ENCODE assay signal across 18 mouse cellular contexts in the genomic region with DNA sequence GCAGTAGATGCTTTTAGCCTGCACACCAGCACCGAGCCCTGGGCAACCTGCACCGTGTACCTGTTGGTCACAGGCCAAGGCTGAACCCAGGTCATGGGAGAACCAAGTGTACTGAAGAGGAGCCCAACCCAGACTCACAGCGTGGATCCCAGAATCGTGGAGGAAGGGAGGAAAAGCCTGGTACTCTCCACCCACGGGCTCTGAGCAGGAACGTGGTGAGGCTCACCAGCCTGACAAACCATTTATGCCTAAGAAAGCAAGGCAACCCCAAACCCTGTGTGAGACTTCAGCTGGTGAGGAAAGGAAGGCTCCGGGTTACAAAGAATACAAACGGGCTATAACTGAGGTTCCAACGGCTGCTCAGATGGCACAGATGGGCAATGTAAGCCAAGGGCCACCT. TPM values are rescaled to one million over a fixed set of nuclear protein-coding genes. Genes with fewer than 3 reads are reported as not detected.
DNase-seq lines count a peak whose midpoint lies in the region; ATAC-seq lines count a peak whose summit lies in the region.
"Had no signal": no experiment of that assay in that cellular context is flagged by ENCODE, and none has a peak within 500 bp of the region (broad histone marks: within the 10 kb centered on the region; RNA-seq: fewer than 3 reads in every experiment).

No protein-coding gene starts in this region.

- no peak overlapping the region for H3K4me2 ChIP-seq in midbrain, embryonic 15.5 days
- H3K4me2 ChIP-seq: embryonic facial prominence, embryonic 12.5 days; forebrain, embryonic 12.5 days; forebrain, embryonic 15.5 days had no signal

- H3K9me3 ChIP-seq in midbrain, embryonic 10.5 days (replicated peaks): no peaks in the 10 kb centered on the region
- H3K9me3 ChIP-seq in midbrain, embryonic 15.5 days: no peaks in the 10 kb centered on the region
- H3K9me3 ChIP-seq: embryonic facial prominence, embryonic 10.5 days; embryonic facial prominence, embryonic 12.5 days; forebrain, embryonic 12.5 days; forebrain, embryonic 15.5 days had no signal

- intact Hi-C loops in heart, postnatal 14 days (cut with DNase I): no loop called here

- WGBS in midbrain, embryonic 10.5 days: 89% methylated on average over 9 of the region's 9 CpGs
- 86% methylated on average over 9 of the region's 9 CpGs for WGBS in midbrain, embryonic 15.5 days

- H3K4me3 ChIP-seq in midbrain, embryonic 10.5 days: no peak overlapping the region
- H3K4me3 ChIP-seq in midbrain, embryonic 15.5 days: no peak overlapping the region
- H3K4me3 ChIP-seq: embryonic facial prominence, embryonic 10.5 days; embryonic facial prominence, embryonic 12.5 days; forebrain, embryonic 12.5 days; forebrain, embryonic 15.5 days had no signal

- peaks cover 85% of the 10 kb centered on the region for H3K27me3 ChIP-seq in midbrain, embryonic 10.5 days (ENCODE audit: low read depth, poor library complexity, severe bottlenecking)
- no peaks in the 10 kb centered on the region for H3K27me3 ChIP-seq in midbrain, embryonic 15.5 days (replicated peaks)
- H3K27me3 ChIP-seq: embryonic facial prominence, embryonic 12.5 days; forebrain, embryonic 15.5 days had no signal

- no peak for DNase-seq in frontal cortex, postnatal 36 days (ENCODE audit: low spot score in 2 of 2)
- no peak for DNase-seq in midbrain, embryonic 10.5 days (ENCODE audit: low spot score)
- DNase-seq in heart, postnatal 14 days: no peak
- DNase-seq: adrenal gland, adult 2 months; adrenal gland, postnatal 10 days; adrenal gland, postnatal 25 days; cerebellum, adult 11-12 months; cerebellum, adult 2 months; cerebellum, adult 9-10 months; cerebellum, postnatal 25 days; forebrain, postnatal 0 days had no signal

- no peak overlapping the region for H3K9ac ChIP-seq in midbrain, embryonic 15.5 days
- H3K9ac ChIP-seq: embryonic facial prominence, embryonic 12.5 days; forebrain, embryonic 12.5 days; forebrain, embryonic 15.5 days; forebrain, postnatal 0 days had no signal

- H3K27ac ChIP-seq in midbrain, embryonic 10.5 days (replicated peaks): 0 out of 2 replicates have a peak overlapping the region, but pooled peaks have one; percentile 38
- H3K27ac ChIP-seq in midbrain, embryonic 15.5 days: no peak overlapping the region
- H3K27ac ChIP-seq: embryonic facial prominence, embryonic 12.5 days; forebrain, embryonic 12.5 days; forebrain, embryonic 15.5 days had no signal

- peak; percentile 55; the same call in 1 of the 2 replicates for ATAC-seq in frontal cortex, adult (ENCODE audit: low TSS enrichment)
- ATAC-seq in midbrain, embryonic 15.5 days (replicated peaks): no peak
- ATAC-seq: forebrain, embryonic 15.5 days; forebrain, postnatal 0 days had no signal

- H3K36me3 ChIP-seq in midbrain, embryonic 10.5 days: no peaks in the 10 kb centered on the region
- H3K36me3 ChIP-seq in midbrain, embryonic 15.5 days (replicated peaks): no peaks in the 10 kb centered on the region
- H3K36me3 ChIP-seq: embryonic facial prominence, embryonic 10.5 days; embryonic facial prominence, embryonic 12.5 days; forebrain, embryonic 12.5 days; forebrain, embryonic 15.5 days had no signal

- peaks cover 56% of the 10 kb centered on the region for H3K4me1 ChIP-seq in midbrain, embryonic 10.5 days
- H3K4me1 ChIP-seq in midbrain, embryonic 15.5 days: peaks cover 22% of the 10 kb centered on the region

RNA-seq across cellular contexts. Expression of a gene that starts 31.8 kb away (rescaled TPM):
- 12.8 and 13.4 TPM in 2 replicates for polyA plus RNA-seq in midbrain, embryonic 10.5 days (2016; fragmentation: Nextera tagmentation; extraction: Ambion mirVana)
- 23.9 and 26.7 TPM in 2 replicates for polyA plus RNA-seq in midbrain, embryonic 15.5 days (2015; fragmentation: Nextera tagmentation; extraction: Ambion mirVana)
- total RNA-seq in heart, postnatal 14 days (2021): under 1 TPM; 0.07 to 0.12 TPM
- polyA plus RNA-seq: C2C12 had no signal
